ENCODE assay signal across 9 mouse cellular contexts in genomic region chr4:140358103-140358502, GRCm38 (mm10).
A peak's percentile ranks its signal among the peaks of the same experiment; 100 is the strongest.
DNase-seq lines count a peak whose midpoint lies in the region; ATAC-seq and TF ChIP-seq lines count a peak whose summit lies in the region.
"Had no signal": no experiment of that assay in that cellular context is flagged by ENCODE, and none has a peak within 500 bp of the region (broad histone marks: within the 10 kb centered on the region; RNA-seq: fewer than 3 reads in every experiment).

No protein-coding gene starts in this region.

- H3K4me1 ChIP-seq in heart, embryonic 12.5 days (replicated peaks) = no peaks in the 10 kb centered on the region
- H3K4me1 ChIP-seq in CH12.LX (ENCODE audit: control insufficient read depth in 1 of 2, insufficient read depth in 2 of 2) = peaks cover 0 to 5% of the 10 kb centered on the region in 2 experiments; a peak in 1 of 4 replicates
- H3K4me1 ChIP-seq: heart, embryonic 13.5 days had no signal

- ATAC-seq in heart, embryonic 12.5 days (ENCODE audit: insufficient number of reproducible peaks, low FRiP score) = no peak
- peak; percentile 46 to 75; a peak in 3 of 4 replicates for ATAC-seq in hematopoietic stem cell, adult 5-6 weeks (replicated peaks in 1 of 2; ENCODE audit: insufficient read depth in 1 of 2, low FRiP score in 2 of 2, low TSS enrichment in 1 of 2, low read depth in 1 of 2, poor library complexity in 2 of 2, severe bottlenecking in 2 of 2)

- no peak for TF ChIP-seq RAD21 in CH12.LX (IDR thresholded peaks at IDR 0.05; ENCODE audit: low read depth, low read length)

- TF ChIP-seq EP300 in CH12.LX (IDR thresholded peaks at IDR 0.05; ENCODE audit: low read length) = no peak

- TF ChIP-seq POLR2A in CH12.LX (IDR thresholded peaks at IDR 0.05; ENCODE audit: low read depth, low read length) = no peak

- in situ Hi-C loops in CH12.LX (cut with MboI; ENCODE audit: low pct_ligation_motif_present, low pct_unique_long_range_greater_than_20kb, low sequenced_read_pairs) = no loop called here

- no peak overlapping the region for H3K9ac ChIP-seq in heart, embryonic 12.5 days
- H3K9ac ChIP-seq in CH12.LX (ENCODE audit: insufficient read depth, low read depth) = no peak overlapping the region
- H3K9ac ChIP-seq: heart, embryonic 13.5 days had no signal

- H3K9me3 ChIP-seq in heart, embryonic 12.5 days (replicated peaks) = no peaks in the 10 kb centered on the region
- H3K9me3 ChIP-seq in CH12.LX (replicated peaks; ENCODE audit: low read length) = peaks cover 16% of the 10 kb centered on the region
- H3K9me3 ChIP-seq: heart, embryonic 13.5 days had no signal

- no peak overlapping the region for H3K4me2 ChIP-seq in heart, embryonic 12.5 days
- H3K4me2 ChIP-seq in CH12.LX (ENCODE audit: insufficient read depth, low read depth, poor library complexity, severe bottlenecking) = no peak overlapping the region
- H3K4me2 ChIP-seq: heart, embryonic 13.5 days had no signal

- 7% methylated on average over 5 of the region's 5 CpGs for whole genome bisulfite sequencing in heart, embryonic 12.5 days

- H3K27ac ChIP-seq in heart, embryonic 12.5 days (ENCODE audit: poor library complexity, severe bottlenecking) = no peak overlapping the region
- H3K27ac ChIP-seq in CH12.LX (ENCODE audit: insufficient read depth, low read depth) = no peak overlapping the region
- H3K27ac ChIP-seq: heart, embryonic 13.5 days had no signal

- H3K79me2 ChIP-seq in CH12.LX (replicated peaks; ENCODE audit: control insufficient read depth, extremely low read depth, insufficient read depth, poor library complexity, severe bottlenecking) = no peaks in the 10 kb centered on the region

- DNase-seq in heart, adult 8-10 months (ENCODE audit: low spot score) = peak; percentile 25
- DNase-seq in CH12.LX (ENCODE audit: extremely low read depth) = peak; percentile 11
- peak; percentile 41 for DNase-seq in c-Kit-positive CD71-negative TER-119-negative erythroid progenitor cells, embryonic 14.5 days (ENCODE audit: low read depth)
- DNase-seq in lung, postnatal 14 days = peak; percentile 87
- peak; percentile 37 to 45 for DNase-seq in thymus, postnatal 36 days
- no peak for DNase-seq in frontal cortex, postnatal 14 days (ENCODE audit: low spot score in 2 of 2)

- TF ChIP-seq CTCF in CH12.LX (conservative IDR thresholded peaks at IDR 0.05 in 1 of 2, IDR thresholded peaks at IDR 0.05 in 1 of 2; ENCODE audit: low read depth in 2 of 2, low read length in 2 of 2) = no peak

- H3K4me3 ChIP-seq in heart, embryonic 12.5 days = no peak overlapping the region
- no peak overlapping the region for H3K4me3 ChIP-seq in CH12.LX (replicated peaks in 1 of 3; ENCODE audit: low read depth in 2 of 3, low read length in 2 of 3, poor library complexity in 1 of 3)
- H3K4me3 ChIP-seq: heart, embryonic 13.5 days had no signal

- H3K27me3 ChIP-seq in heart, embryonic 12.5 days (replicated peaks) = no peaks in the 10 kb centered on the region; the same call in 1 of the 2 replicates
- no peaks in the 10 kb centered on the region for H3K27me3 ChIP-seq in CH12.LX (replicated peaks)

- dilution Hi-C loops in CH12.LX (cut with MboI; ENCODE audit: extremely low pct_ligation_motif_present, extremely low pct_unique_long_range_greater_than_20kb, low sequenced_read_pairs) = no loop called here

- H3K36me3 ChIP-seq in heart, embryonic 12.5 days = no peaks in the 10 kb centered on the region
- H3K36me3 ChIP-seq in CH12.LX (replicated peaks in 1 of 2; ENCODE audit: control insufficient read depth in 1 of 2, insufficient read depth in 1 of 2, low read length in 1 of 2) = no peaks in the 10 kb centered on the region
- H3K36me3 ChIP-seq: heart, embryonic 13.5 days had no signal

TF ChIP-seq in CH12.LX, 34 proteins besides CTCF, POLR2A, EP300 and RAD21:
- TF ChIP-seq SIN3A (IDR thresholded peaks at IDR 0.05; ENCODE audit: low read length) (no peak), MAZ (IDR thresholded peaks at IDR 0.05; ENCODE audit: low read depth, low read length) (no peak), JUND (conservative IDR thresholded peaks at IDR 0.05; ENCODE audit: low read depth, low read length) (no peak)

Comparison
In these comparisons a context has a peak if more than half of its experiments do, and no peak if none do; other contexts are left out.
1. DNase-seq: peak in heart, adult 8-10 months (single experiment), CH12.LX (single experiment), c-Kit-positive CD71-negative TER-119-negative erythroid progenitor cells, embryonic 14.5 days (single experiment), lung, postnatal 14 days (single experiment) and thymus, postnatal 36 days (2 of 2); none in frontal cortex, postnatal 14 days (0 of 2).